8 mouse cellular contexts compared by ENCODE assay signal in the genomic region with DNA sequence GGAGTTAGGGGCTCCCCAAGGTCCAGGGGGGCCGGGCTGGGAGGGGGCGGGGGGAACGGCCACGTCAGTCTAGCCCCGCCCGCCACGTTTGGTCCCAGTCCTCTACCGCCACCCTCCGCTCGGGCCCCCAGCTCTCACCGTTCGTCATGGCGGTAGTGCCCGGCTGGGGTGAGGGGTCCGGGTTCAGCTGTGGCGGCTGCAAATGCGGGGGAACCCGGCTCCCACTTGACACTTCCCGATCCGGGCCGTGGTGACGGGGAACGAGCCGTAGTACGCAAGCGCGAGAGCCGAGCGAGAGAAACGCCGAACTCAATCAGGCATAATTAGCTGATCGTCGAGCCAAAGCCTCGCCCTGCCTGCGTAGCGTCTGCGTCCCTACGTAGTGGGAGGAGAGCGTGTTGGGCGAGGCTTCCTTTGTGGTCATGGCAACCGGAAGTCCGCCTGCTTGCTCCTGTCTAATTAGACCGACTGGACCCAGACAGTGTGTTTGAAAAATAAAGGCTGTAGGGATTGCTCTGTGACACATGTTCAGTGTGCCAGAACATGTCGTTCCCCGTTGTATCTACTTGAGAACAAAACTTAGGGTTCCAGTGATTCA. TPM values are rescaled to one million over a fixed set of nuclear protein-coding genes. Genes with fewer than 3 reads are reported as not detected.
DNase-seq lines count a peak whose midpoint lies in the region; ATAC-seq and TF ChIP-seq lines count a peak whose summit lies in the region.

A gene (minus strand): TSS at position 334 of the 598 bp plus-strand sequence.

- H3ac ChIP-seq in C2C12 (ENCODE audit: control insufficient read depth, insufficient read length, low read depth) (peak within 1 kb of the TSS; percentile 82), myocyte (ENCODE audit: control insufficient read depth, insufficient read length) (peak within 1 kb of the TSS; percentile 22)

- H3K79me2 ChIP-seq in C2C12 (ENCODE audit: control insufficient read depth, insufficient read depth): peaks cover 20% of the 10 kb centered on the region
- peaks cover 2% of the 10 kb centered on the region; the same call in 1 of the 2 replicates for H3K79me2 ChIP-seq in liver, adult 2 months (ENCODE audit: control insufficient read depth, insufficient read depth, low read length)
- peaks cover 13% of the 10 kb centered on the region for H3K79me2 ChIP-seq in myocyte (ENCODE audit: control insufficient read depth, insufficient read depth)

- H3K4me3 ChIP-seq in C2C12 (ENCODE audit: insufficient read depth, poor library complexity, severe bottlenecking) (peak within 1 kb of the TSS; percentile 75), myocyte (peak within 1 kb of the TSS; percentile 46)
- H3K4me3 ChIP-seq in erythroblast, embryonic 14.5 days (replicated peaks): peak within 1 kb of the TSS; percentile 85
- peak within 1 kb of the TSS; percentile 91 for H3K4me3 ChIP-seq in heart, embryonic 11.5 days (ENCODE audit: low read depth, low read length)
- H3K4me3 ChIP-seq in kidney, embryonic 16.5 days (ENCODE audit: low read length): peak within 1 kb of the TSS; percentile 93
- peak within 1 kb of the TSS; percentile 90 for H3K4me3 ChIP-seq in liver, adult 2 months (ENCODE audit: insufficient read depth, low read depth, low read length)

- peaks cover 64% of the 10 kb centered on the region for H3K4me1 ChIP-seq in erythroblast, embryonic 14.5 days (ENCODE audit: control insufficient read depth)
- H3K4me1 ChIP-seq in heart, embryonic 11.5 days (ENCODE audit: control insufficient read depth, insufficient read depth, low read length): peaks cover 7% of the 10 kb centered on the region
- H3K4me1 ChIP-seq in kidney, embryonic 16.5 days (ENCODE audit: insufficient read depth, low read length): peaks cover 16% of the 10 kb centered on the region
- H3K4me1 ChIP-seq in liver, adult 2 months (ENCODE audit: control insufficient read depth, insufficient read depth, low read length): peaks cover 6% of the 10 kb centered on the region; the same call in 1 of the 2 replicates

- 0 out of 2 replicates have a peak, but pooled peaks have one; percentile 6 for TF ChIP-seq POLR2A in brain, embryonic 14.5 days (IDR thresholded peaks at IDR 0.05; ENCODE audit: borderline replicate concordance, extremely low read depth, insufficient read depth, insufficient read length, poor library complexity, severe bottlenecking)
- TF ChIP-seq POLR2A in liver, adult 2 months (IDR thresholded peaks at IDR 0.05; ENCODE audit: extremely low read depth, insufficient read depth, low read length): 0 out of 2 replicates have a peak, but pooled peaks have one; percentile 22
- peak; percentile 67 for TF ChIP-seq POLR2A in myocyte (IDR thresholded peaks at IDR 0.05; ENCODE audit: insufficient read length, low read depth)

- peaks cover 20% of the 10 kb centered on the region for H3K36me3 ChIP-seq in C2C12 (ENCODE audit: control insufficient read depth, insufficient read depth)
- peaks cover 37% of the 10 kb centered on the region for H3K36me3 ChIP-seq in erythroblast, embryonic 14.5 days (ENCODE audit: control insufficient read depth)
- H3K36me3 ChIP-seq in heart, embryonic 11.5 days (ENCODE audit: control insufficient read depth, insufficient read depth, low read length): peaks cover 12% of the 10 kb centered on the region; the same call in 1 of the 2 replicates
- peaks cover 23% of the 10 kb centered on the region for H3K36me3 ChIP-seq in kidney, embryonic 16.5 days (ENCODE audit: insufficient read depth, low read length)
- H3K36me3 ChIP-seq in liver, adult 2 months (ENCODE audit: control insufficient read depth, insufficient read depth, low read length): peaks cover 15% of the 10 kb centered on the region; the same call in 1 of the 2 replicates
- H3K36me3 ChIP-seq in myocyte (ENCODE audit: control insufficient read depth, insufficient read depth): peaks cover 14% of the 10 kb centered on the region
- H3K36me3 ChIP-seq in splenic B cell, adult 2 months (ENCODE audit: control insufficient read depth, insufficient read depth, low read length, poor library complexity, severe bottlenecking): peaks cover 11% of the 10 kb centered on the region

- peak; percentile 100 for DNase-seq in brain, embryonic 14.5 days (ENCODE audit: low read depth)
- peak; percentile 97 for DNase-seq in liver, adult 2 months (ENCODE audit: extremely low read depth, low read depth, low spot score)
- DNase-seq in splenic B cell, adult 2 months (ENCODE audit: low read depth, low spot score): peak; percentile 99

- peaks cover 12% of the 10 kb centered on the region for H3K79me3 ChIP-seq in C2C12 (ENCODE audit: low read depth)

- H3K9me3 ChIP-seq in erythroblast, embryonic 14.5 days (ENCODE audit: control insufficient read depth, low read length): no peaks in the 10 kb centered on the region
- H3K9me3 ChIP-seq in heart, embryonic 11.5 days (replicated peaks; ENCODE audit: control insufficient read depth, low read length): no peaks in the 10 kb centered on the region
- H3K9me3 ChIP-seq in kidney, embryonic 16.5 days (ENCODE audit: low read length): no peaks in the 10 kb centered on the region

- peak within 1 kb of the TSS; percentile 89 for H3K4me2 ChIP-seq in heart, embryonic 11.5 days
- H3K4me2 ChIP-seq in kidney, embryonic 16.5 days (replicated peaks; ENCODE audit: low read depth, low read length): peak within 1 kb of the TSS; percentile 88
- peak within 1 kb of the TSS; percentile 97 for H3K4me2 ChIP-seq in myocyte (ENCODE audit: low read depth)

- TF ChIP-seq CTCF in C2C12 (IDR thresholded peaks at IDR 0.05; ENCODE audit: control insufficient read depth, insufficient read depth, insufficient read length): no peak
- TF ChIP-seq CTCF in brain, embryonic 14.5 days (IDR thresholded peaks at IDR 0.05; ENCODE audit: borderline replicate concordance, extremely low read depth, insufficient read depth, insufficient read length): no peak
- no peak for TF ChIP-seq CTCF in liver, adult 2 months (IDR thresholded peaks at IDR 0.05; ENCODE audit: low read depth, low read length)

- peak within 1 kb of the TSS; percentile 87 for H3K9ac ChIP-seq in heart, embryonic 11.5 days (ENCODE audit: low read depth, low read length)
- H3K9ac ChIP-seq in kidney, embryonic 16.5 days (replicated peaks; ENCODE audit: low read length): peak within 1 kb of the TSS; percentile 89
- peak within 1 kb of the TSS; percentile 96 for H3K9ac ChIP-seq in liver, adult 2 months (ENCODE audit: low read depth, low read length)

- WGBS in heart, embryonic 11.5 days (ENCODE audit: insufficient replicate concordance): under 1% methylated on average over 45 of the region's 45 CpGs
- WGBS in kidney, embryonic 16.5 days: under 1% methylated on average over 45 of the region's 45 CpGs
- under 1% methylated on average over 45 of the region's 45 CpGs for WGBS in liver, adult 2 months

- peak; percentile 92 for ATAC-seq in heart, embryonic 11.5 days (replicated peaks; ENCODE audit: insufficient number of reproducible peaks, low FRiP score, low TSS enrichment)
- peak; percentile 97 for ATAC-seq in kidney, embryonic 16.5 days (ENCODE audit: low FRiP score, low TSS enrichment)

- peak within 1 kb of the TSS; percentile 84 for H3K27ac ChIP-seq in heart, embryonic 11.5 days (ENCODE audit: low read depth, low read length)
- H3K27ac ChIP-seq in kidney, embryonic 16.5 days (ENCODE audit: low read length): peak within 1 kb of the TSS; percentile 94
- H3K27ac ChIP-seq in liver, adult 2 months (replicated peaks; ENCODE audit: insufficient read depth, low read depth, low read length): peak within 1 kb of the TSS; percentile 93

- H3K27me3 ChIP-seq in C2C12 (ENCODE audit: control insufficient read depth, insufficient read depth, insufficient read length) (no peaks in the 10 kb centered on the region), myocyte (ENCODE audit: control insufficient read depth, insufficient read depth, insufficient read length) (peaks cover 9% of the 10 kb centered on the region)
- H3K27me3 ChIP-seq in erythroblast, embryonic 14.5 days (ENCODE audit: control insufficient read depth): peaks cover 2% of the 10 kb centered on the region; the same call in 1 of the 2 replicates
- no peaks in the 10 kb centered on the region for H3K27me3 ChIP-seq in heart, embryonic 11.5 days (ENCODE audit: control insufficient read depth, insufficient read depth, low read length)
- no peaks in the 10 kb centered on the region for H3K27me3 ChIP-seq in kidney, embryonic 16.5 days (ENCODE audit: insufficient read depth, low read length)
- no peaks in the 10 kb centered on the region for H3K27me3 ChIP-seq in liver, adult 2 months (ENCODE audit: control insufficient read depth, insufficient read depth, low read length)
- no peaks in the 10 kb centered on the region for H3K27me3 ChIP-seq in splenic B cell, adult 2 months (ENCODE audit: control insufficient read depth, insufficient read depth, low read length, poor library complexity, severe bottlenecking)

TF ChIP-seq in C2C12, 6 proteins besides CTCF, POLR2A, EP300 and RAD21:
- TF ChIP-seq CEBPB (IDR thresholded peaks at IDR 0.05; ENCODE audit: low read depth) (no peak), MAX (IDR thresholded peaks at IDR 0.05) (peak; percentile 87)

TF ChIP-seq in myocyte, 11 proteins besides CTCF, POLR2A, EP300 and RAD21 (continues in another document):
- TF ChIP-seq USF1 (IDR thresholded peaks at IDR 0.05; ENCODE audit: low read depth) (no peak), MYOG (IDR thresholded peaks at IDR 0.05; ENCODE audit: control insufficient read depth in 1 of 3, insufficient read depth in 1 of 3, insufficient read length in 2 of 3, low read depth in 2 of 3) (peak in 1 of 3 experiments; percentile 39), TCF12 (IDR thresholded peaks at IDR 0.05; ENCODE audit: insufficient read depth, poor library complexity, severe bottlenecking) (no peak), E2F4 (IDR thresholded peaks at IDR 0.05; ENCODE audit: insufficient read depth) (no peak), TCF3 (IDR thresholded peaks at IDR 0.05; ENCODE audit: insufficient read length, low read depth) (no peak), POLR2AphosphoS2 (IDR thresholded peaks at IDR 0.05; ENCODE audit: insufficient read length, low read depth) (peak; percentile 59), MAX (IDR thresholded peaks at IDR 0.05; ENCODE audit: low read depth) (no peak), SRF (IDR thresholded peaks at IDR 0.05; ENCODE audit: control insufficient read depth, insufficient read length, low read depth) (peak; percentile 88), CEBPB (IDR thresholded peaks at IDR 0.05; ENCODE audit: insufficient read depth, poor library complexity, severe bottlenecking) (no peak), REST (IDR thresholded peaks at IDR 0.05; ENCODE audit: insufficient read depth, insufficient read length) (no peak)

RNA-seq across cellular contexts. Expression of the gene that starts here (rescaled TPM):
- polyA plus RNA-seq in C2C12 (2012; fragmentation: generic; extraction: Trizol) (13.0 TPM), myocyte (2012; fragmentation: generic; extraction: Trizol) (21.7 TPM)
- polyA plus RNA-seq in brain, embryonic 14.5 days (2012; rRNA removed): 9.1 and 18.1 TPM in 2 replicates
- 0.21 and 0.23 TPM in 2 replicates for polyA plus RNA-seq in erythroblast, embryonic 14.5 days (2012)
- 31.7 and 34.6 TPM in 2 replicates for polyA plus RNA-seq in heart, embryonic 11.5 days (2014; fragmentation: Nextera tagmentation; extraction: Ambion mirVana)
- polyA plus RNA-seq in kidney, embryonic 16.5 days (2015; fragmentation: Nextera tagmentation; extraction: Ambion mirVana): 38.0 and 38.4 TPM in 2 replicates
- 25.0 and 25.7 TPM in 2 replicates for total RNA-seq in liver, adult 2 months (2014; rRNA removed)
- polyA plus RNA-seq in liver, adult 2 months (2012; rRNA removed): 2.7 and 3.3 TPM in 2 replicates

Comparison
In these comparisons a context has a peak if more than half of its experiments do, and no peak if none do; other contexts are left out.
1. Peak in every context shown above with its lines: DNase-seq, ATAC-seq, H3K4me3 ChIP-seq and H3K27ac ChIP-seq.
2. POLR2A ChIP-seq: peak in every context shown above with its lines; median percentile 67 in myocyte; 22 in liver, adult 2 months; 6 in brain, embryonic 14.5 days.